Mouse (Mus musculus): Measurements from ENCODE around the gene Stk24. TPM values are rescaled to one million over a fixed set of nuclear protein-coding genes. Genes with fewer than 3 reads are reported as not detected.

The Stk24 gene
- total RNA-seq (2012; rRNA removed) (60.5 and 62.5 TPM in 2 replicates), polyA plus RNA-seq (2012; ENCODE audit: insufficient read depth in 1 of 2, insufficient read length in 2 of 2, low read depth in 1 of 2, low replicate concordance in 2 of 2, missing spikeins in 1 of 2) (10 to 100 TPM in 1 of 2 experiments, not detected in 1; 79.3 TPM)

- Histone ChIP-seq H3K27me3 (ENCODE audit: control insufficient read depth in 1 of 2, insufficient read depth in 2 of 2, low read length in 2 of 2) (0 out of 4 replicates have a peak, but pooled peaks cover 0 to 1% of the 10 kb centered on the region in 2 experiments), H3K4me1 (ENCODE audit: control insufficient read depth in 1 of 2, insufficient read depth in 2 of 2, low read length in 2 of 2) (peaks cover 8 to 16% of the 10 kb centered on the region in 2 experiments), H3K4me3 (ENCODE audit: control insufficient read depth in 1 of 2, insufficient read depth in 1 of 2, low read depth in 2 of 2, low read length in 2 of 2) (peak within 1 kb of the TSS; percentile 90 to 98), H3K9ac (ENCODE audit: control insufficient read depth, low read depth, low read length, poor library complexity, severe bottlenecking) (peak within 1 kb of the TSS; percentile 99), H3K36me3 (ENCODE audit: control insufficient read depth in 1 of 2, insufficient read depth in 2 of 2, low read length in 2 of 2) (peaks cover 2 to 22% of the 10 kb centered on the region in 2 experiments; a peak in 2 of 4 replicates), H3K9me3 (replicated peaks; ENCODE audit: insufficient read depth, low read length) (no peaks in the 10 kb centered on the region), H3K79me2 (ENCODE audit: control insufficient read depth, insufficient read depth, low read length, poor library complexity) (peaks cover 45% of the 10 kb centered on the region), H3K27ac (ENCODE audit: control insufficient read depth, low read depth, low read length) (peak within 1 kb of the TSS; percentile 56)
- no peak for DNase-seq (ENCODE audit: low read depth, low spot score)
- no peak for TF ChIP-seq USF2 (IDR thresholded peaks at IDR 0.05; ENCODE audit: borderline replicate concordance in 1 of 2, insufficient read depth in 1 of 2, low read depth in 1 of 2, low read length in 2 of 2)
- TF ChIP-seq MAX (IDR thresholded peaks at IDR 0.05; ENCODE audit: low read length) = peak; percentile 38; the same call in 1 of the 2 replicates
These were observed at the start of gene Stk24 for GRCm38 (mm10) chr14:121379827-121380145. Gene Stk24, minus strand, starts transcription at chr14:121380011.

- TF ChIP-seq GABPA (IDR thresholded peaks at IDR 0.05; ENCODE audit: low read depth, low read length) = no peak
- no peak for TF ChIP-seq MYB (IDR thresholded peaks at IDR 0.05; ENCODE audit: low read depth, low read length)
- TF ChIP-seq POLR2A (IDR thresholded peaks at IDR 0.05; ENCODE audit: control insufficient read depth in 1 of 2, insufficient read depth in 1 of 2, low read depth in 1 of 2, low read length in 2 of 2, poor library complexity in 1 of 2) = no peak
- no peak for TF ChIP-seq MAFK (IDR thresholded peaks at IDR 0.05; ENCODE audit: borderline replicate concordance, low read depth, low read length)
- TF ChIP-seq RCOR1 (IDR thresholded peaks at IDR 0.05; ENCODE audit: low read depth, low read length) = no peak
- no peak for TF ChIP-seq MYC (IDR thresholded peaks at IDR 0.05; ENCODE audit: low read depth, low read length)
- no peak for TF ChIP-seq E2F4 (IDR thresholded peaks at IDR 0.05; ENCODE audit: borderline replicate concordance, low read depth, low read length)
- TF ChIP-seq BHLHE40 (IDR thresholded peaks at IDR 0.05; ENCODE audit: borderline replicate concordance, low read depth, low read length) = no peak
- no peak for TF ChIP-seq CHD2 (IDR thresholded peaks at IDR 0.05; ENCODE audit: low read length)
- no peak for TF ChIP-seq GATA1 (IDR thresholded peaks at IDR 0.05; ENCODE audit: low read depth, low read length)
- TF ChIP-seq MXI1 (IDR thresholded peaks at IDR 0.05; ENCODE audit: low read depth, low read length) = no peak
- no peak for TF ChIP-seq POLR2AphosphoS2 (IDR thresholded peaks at IDR 0.05; ENCODE audit: low read length)
- no peak for TF ChIP-seq ZC3H11A (IDR thresholded peaks at IDR 0.05; ENCODE audit: low read depth, low read length)
- TF ChIP-seq NELFE (IDR thresholded peaks at IDR 0.05; ENCODE audit: low read depth, low read length) = no peak
- Histone ChIP-seq H3K36me3 (ENCODE audit: control insufficient read depth in 1 of 2, insufficient read depth in 2 of 2, low read length in 2 of 2) (no peaks in the 10 kb centered on the region), H3K27me3 (ENCODE audit: control insufficient read depth in 1 of 2, insufficient read depth in 2 of 2, low read length in 2 of 2) (no peaks in the 10 kb centered on the region; a peak in 1 of 4 replicates), H3K4me3 (ENCODE audit: control insufficient read depth in 1 of 2, insufficient read depth in 1 of 2, low read depth in 2 of 2, low read length in 2 of 2) (no peak overlapping the region), H3K4me1 (ENCODE audit: control insufficient read depth in 1 of 2, insufficient read depth in 2 of 2, low read length in 2 of 2) (0 out of 4 replicates have a peak, but pooled peaks cover 0 to 7% of the 10 kb centered on the region in 2 experiments), H3K9me3 (replicated peaks; ENCODE audit: insufficient read depth, low read length) (no peaks in the 10 kb centered on the region), H3K27ac (ENCODE audit: control insufficient read depth, low read depth, low read length) (no peak overlapping the region), H3K9ac (ENCODE audit: control insufficient read depth, low read depth, low read length, poor library complexity, severe bottlenecking) (no peak overlapping the region), H3K79me2 (ENCODE audit: control insufficient read depth, insufficient read depth, low read length, poor library complexity) (no peaks in the 10 kb centered on the region)
- DNase-seq (ENCODE audit: low read depth, low spot score) = no peak
These were observed 48.3 kb upstream of the Stk24 start for GRCm38 (mm10) chr14:121428148-121428547.
